Mouse (Mus musculus): ENCODE measurements at regions not wholly inside any gene's neighbourhood (a gene's known extent, or its start where the extent isn't known, plus 50 kb on each side); places are given as distances from the start of the nearest gene placed in this dataset.

DNA sequence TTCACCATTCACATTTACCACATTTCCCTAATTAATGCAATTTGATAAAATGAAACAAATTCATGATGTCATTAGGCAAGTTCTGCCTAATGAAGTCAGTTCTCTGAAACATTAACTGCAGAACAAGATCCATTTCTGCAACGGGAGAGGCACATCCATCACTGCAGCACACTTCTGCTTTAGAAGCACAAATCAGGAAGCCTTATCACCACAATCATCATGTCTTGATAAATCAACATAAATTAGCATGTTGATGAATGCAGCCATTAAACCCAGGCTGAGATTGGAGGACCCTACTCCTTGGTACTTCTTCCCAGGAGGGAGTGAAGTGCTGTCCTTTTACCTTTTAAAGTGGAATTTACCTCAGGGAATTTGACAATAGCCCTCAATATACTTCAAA is 1195.4 kb downstream of the Defb40 start:
- no peak overlapping the region for H3K4me3 ChIP-seq (ENCODE audit: low read depth, low read length)
- no peaks in the 10 kb centered on the region for H3K36me3 ChIP-seq (ENCODE audit: control insufficient read depth, insufficient read depth, low read length)
- H3K9ac ChIP-seq (ENCODE audit: low read length), result no peak overlapping the region
- no peaks in the 10 kb centered on the region for H3K4me1 ChIP-seq (ENCODE audit: control insufficient read depth, insufficient read depth, low read length)
- H3K27ac ChIP-seq (ENCODE audit: low read depth, low read length), result no peak overlapping the region
- no peak overlapping the region for H3K4me2 ChIP-seq
- H3K27me3 ChIP-seq (ENCODE audit: control insufficient read depth, insufficient read depth, low read length), result no peaks in the 10 kb centered on the region
- WGBS, result 80% methylated on average over 1 of the region's 1 CpGs
- ATAC-seq (ENCODE audit: low FRiP score) (no peak), DNase-seq (ENCODE audit: low spot score, missing footprints) (no peak)
- H3K9me3 ChIP-seq (ENCODE audit: control insufficient read depth, low read length), result no peaks in the 10 kb centered on the region

DNA sequence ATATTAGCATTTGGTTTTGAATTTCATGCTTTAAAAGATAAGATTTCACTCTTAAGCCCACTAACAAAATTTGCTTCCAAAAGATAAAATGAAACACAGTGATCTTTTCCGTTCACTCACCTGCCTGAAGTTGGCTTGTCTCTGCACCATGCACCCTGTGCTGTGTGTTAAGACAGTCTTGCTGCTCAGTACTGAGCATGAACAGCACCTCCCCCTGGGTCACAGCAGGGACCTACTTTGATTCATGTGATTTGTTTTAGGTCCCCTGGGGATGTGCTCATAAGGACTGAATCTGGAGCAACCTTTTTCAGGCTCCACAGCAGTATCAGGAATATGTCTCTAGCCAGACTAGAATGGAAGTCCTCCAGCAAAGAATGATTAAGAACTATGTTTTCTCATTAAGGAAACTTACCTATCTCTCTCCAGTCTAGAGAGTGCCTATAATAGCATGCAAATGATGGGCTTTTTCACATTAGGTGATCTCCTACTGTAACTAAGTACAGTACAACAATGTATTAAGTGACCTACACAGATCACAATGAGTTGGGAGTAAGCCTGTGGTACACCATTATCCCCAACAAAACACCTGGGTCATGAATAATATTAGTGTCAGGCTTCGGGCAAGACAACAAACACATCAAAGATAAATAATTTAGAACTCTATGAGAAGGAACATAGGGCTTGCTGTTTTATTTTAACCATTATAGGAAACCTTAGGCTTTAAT is 1196.3 kb downstream of the Defb40 start:
- ATAC-seq (ENCODE audit: low FRiP score) (no peak), DNase-seq (ENCODE audit: low spot score, missing footprints) (no peak)
- 93% methylated on average over 2 of the region's 2 CpGs for WGBS
- no peak overlapping the region for H3K27ac ChIP-seq (ENCODE audit: low read depth, low read length)
- H3K36me3 ChIP-seq (ENCODE audit: control insufficient read depth, insufficient read depth, low read length), result no peaks in the 10 kb centered on the region
- H3K4me1 ChIP-seq (ENCODE audit: control insufficient read depth, insufficient read depth, low read length), result no peaks in the 10 kb centered on the region
- H3K4me3 ChIP-seq (ENCODE audit: low read depth, low read length), result no peak overlapping the region
- no peaks in the 10 kb centered on the region for H3K9me3 ChIP-seq (ENCODE audit: control insufficient read depth, low read length)
- H3K9ac ChIP-seq (ENCODE audit: low read length), result no peak overlapping the region
- no peak overlapping the region for H3K4me2 ChIP-seq
- H3K27me3 ChIP-seq (ENCODE audit: control insufficient read depth, insufficient read depth, low read length), result no peaks in the 10 kb centered on the region

DNA sequence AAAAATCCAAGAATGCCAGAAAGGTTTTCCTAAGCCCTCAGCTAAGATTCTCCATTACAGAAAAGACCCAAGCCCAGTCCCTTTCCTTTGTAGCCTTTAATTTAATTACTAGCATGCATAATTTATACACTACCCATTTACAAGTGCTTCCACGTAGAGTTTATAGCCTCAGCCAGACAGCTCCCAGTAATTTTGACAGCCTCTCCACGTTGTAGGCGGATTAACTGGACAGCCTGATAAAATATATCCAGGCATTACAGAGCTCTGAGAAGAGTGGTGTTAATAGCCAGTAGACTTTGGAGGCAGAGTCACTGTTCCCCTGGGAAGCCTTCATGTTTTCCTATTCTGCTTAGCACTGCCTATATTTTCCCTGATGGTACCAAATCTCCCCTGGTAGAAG is 1202.6 kb downstream of the Defb40 start:
- Histone ChIP-seq H3K27me3 (ENCODE audit: control insufficient read depth, insufficient read depth, low read length) (no peaks in the 10 kb centered on the region), H3K4me3 (ENCODE audit: low read depth, low read length) (no peak overlapping the region), H3K27ac (ENCODE audit: low read depth, low read length) (no peak overlapping the region), H3K4me2 (no peak overlapping the region), H3K9me3 (ENCODE audit: control insufficient read depth, low read length) (no peaks in the 10 kb centered on the region), H3K9ac (ENCODE audit: low read length) (no peak overlapping the region), H3K36me3 (ENCODE audit: control insufficient read depth, insufficient read depth, low read length) (no peaks in the 10 kb centered on the region), H3K4me1 (ENCODE audit: control insufficient read depth, insufficient read depth, low read length) (no peaks in the 10 kb centered on the region)
- ATAC-seq (ENCODE audit: low FRiP score) (peak; percentile 52; the same call in 1 of the 2 replicates), DNase-seq (ENCODE audit: low spot score, missing footprints) (no peak)
- 68% methylated on average over 3 of the region's 3 CpGs for WGBS

DNA sequence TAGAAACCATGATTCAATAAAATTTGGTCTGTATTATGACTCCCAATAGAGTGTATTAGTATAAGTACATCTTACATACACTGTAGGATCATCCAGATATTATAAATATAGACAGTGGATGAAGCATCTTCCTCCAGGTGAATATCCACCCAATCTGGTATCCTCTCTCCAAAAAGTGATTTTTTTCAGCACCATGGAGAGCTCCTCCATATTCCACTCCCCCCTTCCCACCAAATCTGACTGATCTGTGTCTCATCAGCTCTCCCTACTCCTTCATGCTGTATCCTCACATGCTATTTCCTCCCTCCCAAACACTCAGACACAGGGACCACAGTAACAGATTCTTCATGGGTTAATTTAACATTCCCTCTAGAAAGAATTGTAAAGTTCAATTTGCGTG is 1204.7 kb downstream of the Defb40 start:
- no peaks in the 10 kb centered on the region for H3K9me3 ChIP-seq (ENCODE audit: control insufficient read depth, low read length)
- 94% methylated on average over 1 of the region's 1 CpGs for WGBS
- H3K27me3 ChIP-seq (ENCODE audit: control insufficient read depth, insufficient read depth, low read length), result no peaks in the 10 kb centered on the region
- DNase-seq (ENCODE audit: low spot score, missing footprints) (no peak), ATAC-seq (ENCODE audit: low FRiP score) (no peak)
- no peak overlapping the region for H3K4me2 ChIP-seq
- no peak overlapping the region for H3K27ac ChIP-seq (ENCODE audit: low read depth, low read length)
- no peak overlapping the region for H3K9ac ChIP-seq (ENCODE audit: low read length)
- no peaks in the 10 kb centered on the region for H3K4me1 ChIP-seq (ENCODE audit: control insufficient read depth, insufficient read depth, low read length)
- H3K36me3 ChIP-seq (ENCODE audit: control insufficient read depth, insufficient read depth, low read length), result no peaks in the 10 kb centered on the region
- no peak overlapping the region for H3K4me3 ChIP-seq (ENCODE audit: low read depth, low read length)

DNA sequence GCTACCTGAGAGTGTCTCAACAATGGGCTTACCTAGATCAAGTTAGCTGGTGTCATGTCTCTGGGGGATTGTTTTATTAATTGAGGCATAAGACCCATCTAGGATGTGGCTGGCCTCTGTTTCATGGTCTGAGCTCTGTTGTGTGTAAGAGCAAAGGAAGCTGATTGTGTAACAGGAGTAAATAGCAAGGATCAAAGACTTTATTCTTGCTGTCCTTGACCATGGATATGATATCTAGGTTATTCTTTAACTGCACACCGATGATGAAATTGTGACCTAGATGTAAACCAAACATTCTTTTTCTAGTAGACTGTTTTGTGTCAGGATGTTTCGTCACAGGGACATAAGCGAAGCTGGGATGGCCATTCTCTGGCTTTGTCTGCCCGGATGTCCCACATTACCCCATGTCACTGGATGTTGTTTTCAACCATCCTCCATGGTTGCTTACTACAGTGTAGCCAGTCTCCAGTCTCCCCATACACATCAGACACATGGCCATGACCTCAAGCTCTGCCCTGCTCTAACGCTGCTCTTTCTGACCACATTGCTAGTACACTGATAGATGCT is 1210.5 kb downstream of the Defb40 start:
- no peak overlapping the region for H3K27ac ChIP-seq (ENCODE audit: low read depth, low read length)
- H3K4me3 ChIP-seq (ENCODE audit: low read depth, low read length), result no peak overlapping the region
- no peaks in the 10 kb centered on the region for H3K27me3 ChIP-seq (ENCODE audit: control insufficient read depth, insufficient read depth, low read length)
- ATAC-seq (ENCODE audit: low FRiP score), result no peak
- H3K4me1 ChIP-seq (ENCODE audit: control insufficient read depth, insufficient read depth, low read length), result no peaks in the 10 kb centered on the region
- H3K4me2 ChIP-seq, result no peak overlapping the region
- no peaks in the 10 kb centered on the region for H3K36me3 ChIP-seq (ENCODE audit: control insufficient read depth, insufficient read depth, low read length)
- DNase-seq (ENCODE audit: low spot score, missing footprints), result no peak
- no peaks in the 10 kb centered on the region for H3K9me3 ChIP-seq (ENCODE audit: control insufficient read depth, low read length)
- WGBS, result 88% methylated on average over 5 of the region's 5 CpGs
- no peak overlapping the region for H3K9ac ChIP-seq (ENCODE audit: low read length)

DNA sequence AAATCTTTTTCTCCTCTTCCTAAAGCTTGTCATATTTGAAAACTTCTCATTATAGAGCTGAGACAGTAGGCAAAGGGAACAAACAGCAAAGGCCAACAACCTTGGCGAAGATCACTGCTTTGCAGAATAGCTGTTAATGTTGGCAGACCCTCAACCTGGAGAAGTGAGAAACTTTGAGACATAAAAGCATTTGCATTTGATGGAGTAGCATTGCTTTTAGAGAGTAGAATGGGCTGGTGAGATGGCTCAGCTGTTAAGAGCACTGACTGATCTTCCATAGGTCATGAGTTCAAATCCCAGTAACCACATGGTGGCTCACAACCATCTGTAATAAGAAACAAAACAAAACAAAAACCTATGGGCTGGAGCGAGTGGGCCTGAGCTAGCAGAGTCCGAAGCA is 1253.4 kb downstream of the Defb40 start:
- Histone ChIP-seq H3K36me3 (ENCODE audit: control insufficient read depth, insufficient read depth, low read length) (no peaks in the 10 kb centered on the region), H3K27me3 (ENCODE audit: control insufficient read depth, insufficient read depth, low read length) (no peaks in the 10 kb centered on the region), H3K4me3 (ENCODE audit: low read depth, low read length) (no peak overlapping the region), H3K9me3 (ENCODE audit: control insufficient read depth, low read length) (no peaks in the 10 kb centered on the region), H3K4me1 (ENCODE audit: control insufficient read depth, insufficient read depth, low read length) (no peaks in the 10 kb centered on the region), H3K27ac (ENCODE audit: low read depth, low read length) (no peak overlapping the region), H3K9ac (ENCODE audit: low read length) (no peak overlapping the region), H3K4me2 (no peak overlapping the region)
- ATAC-seq (ENCODE audit: low FRiP score), result no peak
- no peak for DNase-seq (ENCODE audit: low spot score, missing footprints)
- 86% methylated on average over 3 of the region's 3 CpGs for WGBS

DNA sequence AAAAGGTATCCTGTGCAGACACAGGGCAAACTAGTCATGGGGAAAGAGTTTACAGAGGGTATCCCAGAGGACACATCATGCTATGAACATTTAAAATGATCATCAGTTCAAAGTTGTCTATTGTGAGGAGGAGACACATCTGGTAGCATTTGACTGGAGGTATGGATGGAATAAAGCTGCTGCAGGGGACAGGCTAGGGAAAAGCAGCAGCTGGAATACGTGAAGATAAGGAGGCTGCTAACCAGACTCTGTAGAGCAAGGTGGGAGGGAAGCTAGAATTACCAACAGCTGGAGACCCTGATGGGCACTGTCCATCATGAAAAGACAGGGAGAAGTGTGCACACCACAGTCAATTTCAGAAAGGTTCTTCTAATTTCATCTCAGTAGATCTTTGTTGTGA is 1268.9 kb downstream of the Defb40 start:
- Histone ChIP-seq H3K36me3 (ENCODE audit: control insufficient read depth, insufficient read depth, low read length) (no peaks in the 10 kb centered on the region), H3K27me3 (ENCODE audit: control insufficient read depth, insufficient read depth, low read length) (no peaks in the 10 kb centered on the region), H3K27ac (ENCODE audit: low read depth, low read length) (no peak overlapping the region), H3K9me3 (ENCODE audit: control insufficient read depth, low read length) (no peaks in the 10 kb centered on the region), H3K4me1 (ENCODE audit: control insufficient read depth, insufficient read depth, low read length) (peaks cover 2% of the 10 kb centered on the region; the same call in 1 of the 2 replicates), H3K9ac (ENCODE audit: low read length) (no peak overlapping the region), H3K4me2 (no peak overlapping the region), H3K4me3 (ENCODE audit: low read depth, low read length) (no peak overlapping the region)
- 48% methylated on average over 1 of the region's 1 CpGs for WGBS
- ATAC-seq (ENCODE audit: low FRiP score) (no peak), DNase-seq (ENCODE audit: low spot score, missing footprints) (no peak)

DNA sequence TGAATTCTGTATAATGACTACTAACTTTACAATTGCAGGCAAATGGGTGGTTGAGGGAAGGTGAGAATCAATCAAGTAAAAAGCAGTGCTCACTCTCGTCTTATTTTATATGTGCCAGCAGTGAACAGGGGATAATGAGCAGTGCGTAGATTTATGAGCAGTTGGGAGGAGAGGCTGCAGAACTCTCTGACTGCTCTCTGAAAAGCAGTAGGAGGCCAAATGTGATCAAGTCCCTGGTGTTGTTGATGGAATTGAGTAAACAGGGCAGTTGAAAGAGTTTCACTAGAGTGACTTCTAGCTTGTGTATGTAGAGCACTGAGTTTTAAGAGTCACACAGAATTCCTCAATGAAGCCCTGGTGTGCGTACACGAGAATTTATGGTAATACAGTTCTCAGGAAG is 1269.6 kb downstream of the Defb40 start:
- no peaks in the 10 kb centered on the region for H3K36me3 ChIP-seq (ENCODE audit: control insufficient read depth, insufficient read depth, low read length)

DNA sequence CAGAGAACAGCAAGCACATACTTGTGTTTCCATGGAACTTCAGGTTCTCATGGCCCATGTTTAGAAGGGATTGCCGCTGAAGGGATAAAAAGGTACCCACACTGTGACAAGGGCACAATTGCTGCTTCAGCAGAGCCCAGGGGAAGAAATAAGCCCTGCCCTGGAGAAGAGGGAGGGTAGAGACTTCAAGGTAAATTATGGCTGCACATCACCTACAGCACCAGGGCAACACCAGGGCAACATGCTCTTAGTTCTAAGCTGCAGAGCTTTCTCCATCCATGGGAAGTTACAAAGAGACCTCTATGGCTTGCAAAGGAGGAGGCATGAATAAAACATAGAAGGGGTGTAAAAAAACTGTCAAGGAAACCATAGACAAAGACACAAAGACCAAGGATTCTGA is 1273.8 kb downstream of the Defb40 start:
- H3K9ac ChIP-seq (ENCODE audit: low read length), result no peak overlapping the region
- 50% methylated on average over 1 of the region's 1 CpGs for WGBS
- no peak overlapping the region for H3K4me3 ChIP-seq (ENCODE audit: low read depth, low read length)
- no peaks in the 10 kb centered on the region for H3K27me3 ChIP-seq (ENCODE audit: control insufficient read depth, insufficient read depth, low read length)
- no peak overlapping the region for H3K4me2 ChIP-seq
- ATAC-seq (ENCODE audit: low FRiP score) (no peak), DNase-seq (ENCODE audit: low spot score, missing footprints) (no peak)
- no peak overlapping the region for H3K27ac ChIP-seq (ENCODE audit: low read depth, low read length)
- peaks cover 2% of the 10 kb centered on the region; the same call in 1 of the 2 replicates for H3K4me1 ChIP-seq (ENCODE audit: control insufficient read depth, insufficient read depth, low read length)
- no peaks in the 10 kb centered on the region for H3K9me3 ChIP-seq (ENCODE audit: control insufficient read depth, low read length)
- no peaks in the 10 kb centered on the region for H3K36me3 ChIP-seq (ENCODE audit: control insufficient read depth, insufficient read depth, low read length)

More for the DNA sequence above, 1269.6 kb downstream of the Defb40 start:
- Histone ChIP-seq H3K4me3 (ENCODE audit: low read depth, low read length) (no peak overlapping the region), H3K27me3 (ENCODE audit: control insufficient read depth, insufficient read depth, low read length) (no peaks in the 10 kb centered on the region), H3K4me1 (ENCODE audit: control insufficient read depth, insufficient read depth, low read length) (peaks cover 2% of the 10 kb centered on the region; the same call in 1 of the 2 replicates), H3K9me3 (ENCODE audit: control insufficient read depth, low read length) (no peaks in the 10 kb centered on the region), H3K4me2 (no peak overlapping the region), H3K27ac (ENCODE audit: low read depth, low read length) (no peak overlapping the region), H3K9ac (ENCODE audit: low read length) (no peak overlapping the region)
- DNase-seq (ENCODE audit: low spot score, missing footprints), result no peak
- WGBS, result 90% methylated on average over 4 of the region's 4 CpGs
- ATAC-seq (ENCODE audit: low FRiP score), result no peak
